Mouse (Mus musculus) forebrain, embryonic 14.5 days (tissue): ENCODE measurements around the gene 1700016D06Rik. TPM values are rescaled to one million over a fixed set of nuclear protein-coding genes. Genes with fewer than 3 reads are reported as not detected.

Experiments
- ATAC-seq: fragments of 200-750 bp; cut with Nextera tagmentation; 2 replicates; pipeline ENCODE4 v1.8.0; 2017; ENCODE audit warnings: mild to moderate bottlenecking, moderate library complexity
- DNase-seq: peaks from one replicate; pipeline ENCODE4 v3.0.0-alpha.2; 2015; ENCODE audit warnings: low spot score
- H3K27ac ChIP-seq: fragments of 300-500 bp; sonication (generic); 2 replicates; pipeline ENCODE4 v1.5.1; 2014; ENCODE audit warnings: low read depth, mild to moderate bottlenecking, control low read depth, low read length, moderate library complexity
- H3K27me3 ChIP-seq: fragments of 300-500 bp; sonication (generic); replicated peaks from 2 replicates; pipeline ENCODE4 v1.6.1; 2014; ENCODE audit warnings: low read length, control low read depth, mixed read lengths; ENCODE audit not compliant: control insufficient read depth, insufficient read depth
- H3K36me3 ChIP-seq: fragments of 300-500 bp; sonication (generic); 2 replicates; pipeline ENCODE4 v1.6.1; 2014; ENCODE audit warnings: low read length, control low read depth; ENCODE audit not compliant: control insufficient read depth, insufficient read depth
- H3K4me1 ChIP-seq: fragments of 300-500 bp; sonication (generic); 2 replicates; pipeline ENCODE4 v1.6.1; 2014; ENCODE audit warnings: antibody characterized with exemption, low read length, control low read depth; ENCODE audit not compliant: control insufficient read depth, insufficient read depth
- H3K4me2 ChIP-seq: fragments of 300-500 bp; sonication (generic); 2 replicates; pipeline ENCODE4 v1.6.1; 2014; ENCODE audit warnings: mild to moderate bottlenecking, control low read depth, low read length
- H3K4me3 ChIP-seq: fragments of 300-500 bp; sonication (generic); 2 replicates; pipeline ENCODE4 v1.5.1; 2014; ENCODE audit warnings: low read depth, low read length, control low read depth
- H3K9ac ChIP-seq: fragments of 300-500 bp; sonication (generic); 2 replicates; pipeline ENCODE4 v1.6.1; 2014; ENCODE audit warnings: mild to moderate bottlenecking, low read length, control low read depth, moderate library complexity
- H3K9me3 ChIP-seq: fragments of 300-500 bp; sonication (generic); replicated peaks from 2 replicates; pipeline ENCODE4 v1.6.1; 2016; ENCODE audit warnings: low read length, control low read depth, mixed read lengths; ENCODE audit not compliant: control insufficient read depth
- WGBS: fragments of 180-500 bp; shearing (Covaris S2); extraction: QIAGEN DNeasy Blood & Tissue Kit; methylation state at CpG from one replicate; pipeline ENCODE4 v1.1.7; 2014; 5-methylcytosine and 5-hydroxymethylcytosine counted together
- polyA plus RNA-seq: library from polyadenylated mRNA; unstranded; fragments of >200 nt; fragmentation: Nextera tagmentation; extraction: Ambion mirVana; gene quantifications from 2 replicates; pipeline ENCODE4 v1.2.1, GENCODE M21; 2014

The 1700016D06Rik gene
- polyA plus RNA-seq, 1 experiment from 2014 or later, result not detected

- DNase-seq, result no peak
- ATAC-seq, result no peak
- Histone ChIP-seq H3K4me2 (no peak overlapping the region), H3K27me3 (no peaks in the 10 kb centered on the region), H3K9me3 (no peaks in the 10 kb centered on the region), H3K4me1 (no peaks in the 10 kb centered on the region), H3K36me3 (no peaks in the 10 kb centered on the region), H3K4me3 (no peak overlapping the region), H3K27ac (no peak overlapping the region), H3K9ac (no peak overlapping the region)
- 93% methylated on average over 3 of the region's 3 CpGs for WGBS
These were observed 4.7 kb downstream of the 1700016D06Rik start for GRCm38 (mm10) chr8:11696176-11696575.

DNA sequence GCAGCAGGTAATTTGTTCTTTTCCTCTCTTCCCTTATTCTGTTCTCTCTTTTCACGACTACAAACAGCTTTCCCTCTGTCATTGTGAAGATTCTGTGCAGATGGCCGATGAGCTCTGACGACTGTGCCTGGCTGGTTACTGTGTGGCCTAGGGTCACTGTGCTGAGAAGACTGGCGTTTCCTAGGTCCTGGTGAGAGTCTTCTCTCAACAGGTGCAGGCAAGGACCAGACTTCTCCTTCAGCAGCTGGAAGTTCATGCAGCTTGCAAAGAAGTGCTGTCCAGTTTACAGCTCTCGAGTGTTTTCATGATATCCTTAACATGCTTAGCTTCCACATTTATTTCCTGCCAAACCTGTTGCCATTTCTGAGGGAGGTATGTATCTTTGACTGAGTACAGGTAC, 6.9 kb downstream of the 1700016D06Rik start:
- no peak for ATAC-seq
- H3K9ac ChIP-seq, result no peak overlapping the region
- no peak overlapping the region for H3K4me3 ChIP-seq
- no peaks in the 10 kb centered on the region for H3K36me3 ChIP-seq
- DNase-seq, result no peak
- WGBS, result 86% methylated on average over 5 of the region's 5 CpGs
- no peak overlapping the region for H3K27ac ChIP-seq
- H3K4me1 ChIP-seq, result no peaks in the 10 kb centered on the region
- H3K27me3 ChIP-seq, result no peaks in the 10 kb centered on the region
- H3K4me2 ChIP-seq, result no peak overlapping the region
- H3K9me3 ChIP-seq, result no peaks in the 10 kb centered on the region

DNA sequence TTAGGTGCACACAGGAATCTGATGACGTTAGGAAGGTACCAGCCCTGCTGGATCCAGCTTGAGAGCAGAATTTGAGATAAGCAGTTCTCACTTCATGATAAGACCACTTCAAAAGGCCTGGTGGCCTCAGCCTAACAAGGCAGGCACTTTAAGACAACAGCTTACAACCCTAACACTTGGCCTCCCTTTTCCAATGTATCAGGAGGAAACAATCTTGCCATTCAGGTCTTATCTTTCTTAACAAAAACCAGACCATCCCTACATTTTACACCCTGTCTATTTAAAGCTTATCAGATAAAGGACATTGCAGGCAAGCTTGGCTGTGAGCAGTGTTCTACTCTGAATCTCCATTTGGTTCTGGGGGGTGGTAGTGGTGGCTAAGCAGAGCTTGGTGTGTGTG, 8.4 kb downstream of the 1700016D06Rik start:
- 90% methylated on average over 1 of the region's 1 CpGs for WGBS
- DNase-seq, result no peak
- Histone ChIP-seq H3K4me1 (no peaks in the 10 kb centered on the region), H3K4me2 (no peak overlapping the region), H3K36me3 (no peaks in the 10 kb centered on the region), H3K9me3 (no peaks in the 10 kb centered on the region), H3K9ac (no peak overlapping the region), H3K27ac (no peak overlapping the region), H3K27me3 (no peaks in the 10 kb centered on the region), H3K4me3 (no peak overlapping the region)
- no peak for ATAC-seq

DNA sequence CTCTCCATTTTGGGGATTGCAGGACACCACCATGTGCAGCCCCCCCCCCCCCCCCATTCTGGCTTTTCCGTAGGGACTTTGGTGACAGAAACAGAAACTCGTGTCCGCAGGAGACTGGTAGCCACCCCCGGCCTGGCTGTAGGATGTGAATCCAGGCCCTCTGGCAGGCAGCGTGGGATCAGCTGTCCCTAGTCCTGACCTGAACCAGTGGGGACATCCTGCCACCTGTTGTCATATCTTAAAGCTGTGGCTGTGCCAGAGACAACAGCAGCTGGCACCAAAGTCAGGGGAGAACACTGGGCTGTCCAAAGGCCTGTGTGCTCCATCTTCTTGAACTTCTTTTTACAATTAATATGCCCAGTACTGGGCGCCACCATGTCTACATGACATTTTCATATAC, 9.1 kb downstream of the 1700016D06Rik start:
- DNase-seq, result no peak
- WGBS, result 87% methylated on average over 6 of the region's 6 CpGs

GRCm38 (mm10) chr8:11691284-11691683, 9.6 kb downstream of the 1700016D06Rik start:
- Histone ChIP-seq H3K4me2 (no peak overlapping the region), H3K4me1 (no peaks in the 10 kb centered on the region), H3K4me3 (no peak overlapping the region), H3K27ac (no peak overlapping the region), H3K9me3 (no peaks in the 10 kb centered on the region), H3K9ac (no peak overlapping the region), H3K36me3 (no peaks in the 10 kb centered on the region), H3K27me3 (no peaks in the 10 kb centered on the region)
- DNase-seq, result no peak
- 92% methylated on average over 6 of the region's 6 CpGs for WGBS
- no peak for ATAC-seq

More for the DNA sequence above, 9.1 kb downstream of the 1700016D06Rik start:
- no peak for ATAC-seq
- Histone ChIP-seq H3K4me3 (no peak overlapping the region), H3K9ac (no peak overlapping the region), H3K27me3 (no peaks in the 10 kb centered on the region), H3K9me3 (no peaks in the 10 kb centered on the region), H3K36me3 (no peaks in the 10 kb centered on the region), H3K4me2 (no peak overlapping the region), H3K27ac (no peak overlapping the region), H3K4me1 (no peaks in the 10 kb centered on the region)

DNA sequence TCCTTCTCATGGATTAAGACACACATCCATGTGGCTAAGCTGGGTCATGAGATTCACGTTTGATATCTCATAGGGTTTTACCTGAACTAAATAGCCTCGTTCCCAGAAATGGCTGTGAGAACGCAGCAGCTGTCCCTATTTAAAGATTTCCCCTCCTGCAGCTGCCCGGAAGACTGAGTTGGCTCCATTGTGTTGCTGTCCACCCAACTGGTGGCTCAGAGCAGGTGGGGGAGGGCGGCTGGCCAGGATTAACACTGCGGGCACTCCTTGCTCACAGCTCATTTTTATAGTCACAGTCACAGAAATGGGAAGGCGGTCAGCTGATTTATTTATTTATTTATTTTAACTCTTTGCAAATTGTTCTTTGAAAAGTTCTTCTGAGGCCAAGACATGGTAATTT, 10.9 kb downstream of the 1700016D06Rik start:
- H3K4me2 ChIP-seq, result no peak overlapping the region
- WGBS, result 38% methylated on average over 7 of the region's 7 CpGs
- no peaks in the 10 kb centered on the region; the same call in 1 of the 2 replicates for H3K9me3 ChIP-seq
- DNase-seq (no peak), ATAC-seq (no peak)
- no peaks in the 10 kb centered on the region for H3K27me3 ChIP-seq
- no peaks in the 10 kb centered on the region for H3K4me1 ChIP-seq
- H3K9ac ChIP-seq, result no peak overlapping the region
- H3K36me3 ChIP-seq, result no peaks in the 10 kb centered on the region
- no peak overlapping the region for H3K4me3 ChIP-seq
- H3K27ac ChIP-seq, result no peak overlapping the region

DNA sequence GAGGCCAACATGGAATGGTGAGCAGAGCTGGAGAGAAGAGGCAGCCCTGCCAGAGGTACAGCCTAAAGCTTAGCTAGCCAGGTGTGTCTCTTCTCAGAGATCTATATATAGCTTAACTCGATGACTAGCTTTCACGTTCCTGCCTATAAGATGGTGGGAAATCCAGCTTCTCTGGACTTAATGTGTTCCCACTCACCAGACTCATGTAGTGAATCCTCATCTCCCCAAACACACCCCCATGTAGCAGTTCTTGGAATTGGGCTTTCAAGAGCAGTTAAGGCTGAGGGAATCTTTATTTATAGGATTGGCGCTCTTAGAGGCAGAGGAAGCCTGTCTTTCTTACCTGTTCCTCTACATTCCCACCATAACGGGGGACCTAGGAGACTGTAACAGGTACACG, 13.6 kb downstream of the 1700016D06Rik start:
- no peak overlapping the region for H3K27ac ChIP-seq
- no peak for DNase-seq
- ATAC-seq, result no peak
- no peaks in the 10 kb centered on the region; the same call in 1 of the 2 replicates for H3K9me3 ChIP-seq
- no peak overlapping the region for H3K4me3 ChIP-seq
- H3K4me1 ChIP-seq, result no peaks in the 10 kb centered on the region
- H3K4me2 ChIP-seq, result no peak overlapping the region
- no peaks in the 10 kb centered on the region for H3K36me3 ChIP-seq
- WGBS, result 93% methylated on average over 5 of the region's 5 CpGs
- H3K9ac ChIP-seq, result no peak overlapping the region
- H3K27me3 ChIP-seq, result no peaks in the 10 kb centered on the region

DNA sequence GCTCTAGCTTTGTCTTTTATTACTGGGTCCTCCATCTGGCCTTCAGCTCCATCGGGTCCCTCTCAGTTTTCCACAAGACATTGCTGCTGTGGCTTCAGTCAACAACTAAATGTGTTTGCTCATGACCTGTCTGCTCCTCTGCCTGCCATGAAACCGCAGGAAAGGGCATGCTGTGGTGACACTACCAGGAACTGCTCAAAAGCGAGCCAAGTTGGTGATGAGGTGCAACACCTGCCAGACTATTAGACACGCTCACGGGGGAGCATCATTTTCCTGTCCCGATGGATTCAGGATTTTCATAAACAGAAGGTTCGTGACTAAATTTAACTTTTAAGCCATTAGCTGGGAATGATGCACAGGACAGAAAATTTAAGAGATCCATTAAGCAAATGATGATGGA, 16.3 kb downstream of the 1700016D06Rik start:
- H3K27me3 ChIP-seq, result no peaks in the 10 kb centered on the region
- ATAC-seq (no peak), DNase-seq (no peak)
- H3K36me3 ChIP-seq, result no peaks in the 10 kb centered on the region
- no peak overlapping the region for H3K4me2 ChIP-seq
- H3K4me1 ChIP-seq, result no peaks in the 10 kb centered on the region
- WGBS, result 91% methylated on average over 7 of the region's 7 CpGs
- no peak overlapping the region for H3K9ac ChIP-seq
- H3K4me3 ChIP-seq, result no peak overlapping the region
- H3K9me3 ChIP-seq, result no peaks in the 10 kb centered on the region; the same call in 1 of the 2 replicates
- H3K27ac ChIP-seq, result no peak overlapping the region

GRCm38 (mm10) chr8:11668308-11668707, 32.6 kb downstream of the 1700016D06Rik start:
- ATAC-seq (no peak), DNase-seq (no peak)
- Histone ChIP-seq H3K9ac (no peak overlapping the region), H3K4me2 (no peak overlapping the region), H3K9me3 (no peaks in the 10 kb centered on the region), H3K4me1 (no peaks in the 10 kb centered on the region), H3K4me3 (no peak overlapping the region), H3K27me3 (no peaks in the 10 kb centered on the region), H3K27ac (no peak overlapping the region), H3K36me3 (no peaks in the 10 kb centered on the region)
- 87% methylated on average over 2 of the region's 2 CpGs for WGBS
